Mouse (Mus musculus) lung, adult 2 months (tissue): ENCODE measurements at regions not wholly inside any gene's neighbourhood (a gene's known extent, or its start where the extent isn't known, plus 50 kb on each side); places are given as distances from the start of the nearest gene placed in this dataset.

Experiments used
- CTCF ChIP-seq: fragments of 200-500 bp; IDR thresholded peaks from 2 replicates; pipeline ENCODE4 v1.5.1; 2011; ENCODE audit warnings: mild to moderate bottlenecking, low read length, control low read depth; ENCODE audit not compliant: insufficient read depth
- POLR2A ChIP-seq: fragments of 200-500 bp; IDR thresholded peaks from 2 replicates; pipeline ENCODE4 v1.6.1; 2011; ENCODE audit warnings: low read depth, mild to moderate bottlenecking, control low read depth, low read length, borderline replicate concordance; ENCODE audit errors: extremely low read depth

- TF ChIP-seq POLR2A, result no peak
- TF ChIP-seq CTCF, result no peak
Measured at GRCm38 (mm10) chr3:34769818-34770217, 119.6 kb downstream of the Sox2 start.
